Mouse (Mus musculus) right cerebral cortex, adult 2 months (tissue): Measurements from ENCODE around the gene Rpl22.

Source experiments
- DNase-seq, 2 experiments: peaks; one replicate each; pipeline ENCODE4 v3.0.0; 2021 to 2022; ENCODE audit warnings: low spot score in 2 of 2

The Rpl22 gene

DNA sequence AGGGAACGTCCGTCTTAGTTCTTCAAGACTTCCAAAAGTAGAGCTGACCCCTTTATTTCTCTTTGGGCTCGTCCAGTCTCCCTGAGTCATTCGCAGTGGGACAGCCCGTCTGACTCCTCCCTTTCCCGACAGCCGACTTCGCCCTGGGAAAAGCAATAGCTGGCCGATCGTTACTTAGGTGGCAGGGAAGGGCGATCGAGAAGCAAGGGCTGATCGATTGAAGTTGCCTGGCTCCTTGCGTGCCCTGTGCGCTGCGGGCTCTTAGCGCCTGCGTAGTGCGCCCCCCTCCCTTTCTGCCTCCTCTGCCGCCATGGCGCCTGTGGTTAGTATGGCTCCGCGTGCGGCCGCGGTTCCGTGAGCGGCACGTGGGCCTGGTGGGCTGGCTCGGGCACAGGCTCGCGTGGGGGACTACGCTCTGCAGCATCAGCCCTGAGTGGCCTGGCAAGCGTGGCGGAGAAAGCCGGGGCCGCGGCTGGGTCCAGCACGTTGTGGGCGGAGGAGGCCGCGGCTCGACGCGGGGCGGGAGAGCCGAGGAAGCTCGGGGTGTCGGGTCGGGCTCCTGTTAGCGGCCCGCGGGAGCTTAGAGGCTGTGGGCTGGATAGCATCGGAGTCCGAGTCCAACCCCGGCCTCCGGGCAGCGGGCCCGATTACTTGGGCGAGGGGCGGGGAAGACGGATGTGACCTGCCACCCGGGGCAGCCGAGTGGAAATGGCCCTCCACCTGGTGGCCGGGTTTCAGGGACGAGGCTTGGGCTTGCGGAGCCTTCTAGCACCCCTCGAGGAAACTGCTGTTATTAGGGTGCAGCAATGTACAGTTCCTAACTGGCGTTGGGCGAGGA is at the start of gene Rpl22:
TSS of gene Rpl22 (plus strand) at position 169 of the 838 bp plus-strand sequence.
- DNase-seq: peak; percentile 96

DNA sequence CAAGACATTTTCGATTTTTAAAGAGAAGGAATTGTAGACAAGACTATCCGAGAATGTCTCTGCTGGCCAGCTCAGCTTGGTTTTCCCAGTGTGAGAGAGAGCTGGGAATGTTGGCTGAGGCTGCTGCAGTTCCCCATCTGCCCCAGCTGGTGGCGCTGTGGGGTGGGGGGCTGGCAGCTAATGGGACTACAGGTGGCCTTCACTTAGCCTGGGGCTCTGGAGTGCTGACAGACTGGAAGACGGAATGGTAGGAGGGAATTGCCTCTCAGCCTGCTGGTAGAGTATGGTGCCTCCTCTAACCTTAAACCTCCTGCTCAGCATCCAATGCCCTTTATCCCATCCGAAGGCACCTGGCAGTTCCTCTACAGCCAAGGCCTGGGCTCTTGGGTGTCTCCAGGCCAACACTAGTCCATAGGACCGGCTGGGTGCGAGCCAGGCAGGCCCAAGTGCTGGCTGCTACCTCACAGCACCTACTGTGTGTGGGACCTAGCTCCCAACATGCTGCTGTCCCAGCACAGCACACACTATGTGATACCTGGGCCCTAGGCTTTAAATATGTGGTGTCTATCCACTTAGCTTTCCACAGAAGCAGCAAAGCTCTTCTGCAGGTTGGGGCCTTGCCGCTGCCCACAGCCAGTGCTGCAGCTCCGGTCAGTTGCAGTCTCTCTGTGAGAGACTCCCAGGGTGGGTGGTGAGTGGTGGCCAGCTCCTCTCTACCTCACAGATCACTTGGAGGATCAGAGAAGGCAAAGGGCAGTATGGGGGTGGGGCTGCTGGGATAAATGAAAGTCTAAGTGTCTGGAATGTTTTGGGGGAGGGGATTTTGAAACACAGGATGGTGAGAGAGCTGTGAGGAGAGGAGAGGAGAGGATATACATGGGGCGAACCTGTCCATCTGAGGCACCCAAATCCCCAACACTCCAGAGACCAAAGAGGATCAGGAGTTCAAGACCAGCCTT is 48.9 kb upstream of the Rpl22 start:
- no peak for DNase-seq

- no peak for DNase-seq
These were observed 47.6 kb upstream of the Rpl22 start for GRCm38 (mm10) chr4:152277916-152278315.

DNA sequence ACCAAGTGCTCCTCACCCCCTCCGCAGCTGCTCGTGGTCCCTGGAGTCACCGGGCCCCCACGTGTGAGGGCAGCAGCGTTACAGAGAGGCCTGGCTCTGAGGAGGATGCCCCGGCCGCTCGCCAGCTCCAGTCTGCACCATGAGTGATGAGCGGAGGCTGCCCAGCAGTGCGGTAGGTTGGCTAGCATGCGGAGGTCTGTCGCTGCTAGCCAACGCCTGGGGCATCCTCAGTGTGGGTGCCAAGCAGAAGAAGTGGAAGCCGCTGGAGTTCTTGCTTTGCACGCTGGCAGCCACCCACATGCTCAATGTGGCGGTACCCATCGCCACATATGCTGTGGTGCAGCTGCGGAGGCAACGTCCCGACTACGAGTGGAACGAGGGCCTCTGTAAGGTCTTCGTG is 46.6 kb upstream of the Rpl22 start:
- peak; percentile 57 to 61 for DNase-seq

DNA sequence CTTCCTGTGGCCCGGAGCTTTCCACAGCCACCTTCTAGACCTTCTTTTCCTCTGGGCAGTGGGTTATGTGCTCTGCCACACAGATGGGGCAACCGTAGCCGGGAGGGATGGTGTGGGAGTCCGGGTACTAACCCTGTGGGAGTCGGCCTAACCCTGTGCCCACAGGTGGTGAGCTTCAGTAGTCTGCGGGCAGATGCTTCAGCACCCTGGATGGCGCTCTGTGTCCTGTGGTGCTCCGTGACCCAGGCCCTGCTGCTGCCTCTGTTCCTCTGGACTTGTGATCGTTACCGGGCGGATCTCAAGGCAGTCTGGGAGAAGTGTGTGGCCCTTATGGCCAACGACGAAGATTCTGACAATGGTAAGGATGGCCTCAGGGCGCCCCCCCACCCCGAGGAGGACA is 43.9 kb upstream of the Rpl22 start:
- DNase-seq: no peak

DNA sequence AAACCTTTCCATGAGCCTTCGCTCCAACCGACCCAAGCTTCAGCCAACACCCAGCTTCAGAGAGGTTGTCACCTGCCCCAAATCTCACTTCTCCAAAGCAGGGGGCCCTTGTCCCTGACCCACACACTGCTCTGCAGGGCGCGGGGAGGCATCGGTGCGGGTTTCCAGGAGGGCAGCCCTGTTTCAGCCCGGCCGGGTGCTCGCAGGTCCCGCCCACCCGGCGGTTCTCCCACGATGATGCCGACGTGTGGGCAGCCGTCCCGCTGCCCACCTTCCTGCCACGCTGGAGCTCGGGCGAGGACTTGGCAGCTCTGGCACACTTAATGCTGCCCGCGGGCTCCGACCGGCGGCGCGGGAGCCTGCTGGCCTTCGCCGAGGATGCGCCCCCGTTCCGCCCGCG is 42.8 kb upstream of the Rpl22 start:
- no peak for DNase-seq

DNA sequence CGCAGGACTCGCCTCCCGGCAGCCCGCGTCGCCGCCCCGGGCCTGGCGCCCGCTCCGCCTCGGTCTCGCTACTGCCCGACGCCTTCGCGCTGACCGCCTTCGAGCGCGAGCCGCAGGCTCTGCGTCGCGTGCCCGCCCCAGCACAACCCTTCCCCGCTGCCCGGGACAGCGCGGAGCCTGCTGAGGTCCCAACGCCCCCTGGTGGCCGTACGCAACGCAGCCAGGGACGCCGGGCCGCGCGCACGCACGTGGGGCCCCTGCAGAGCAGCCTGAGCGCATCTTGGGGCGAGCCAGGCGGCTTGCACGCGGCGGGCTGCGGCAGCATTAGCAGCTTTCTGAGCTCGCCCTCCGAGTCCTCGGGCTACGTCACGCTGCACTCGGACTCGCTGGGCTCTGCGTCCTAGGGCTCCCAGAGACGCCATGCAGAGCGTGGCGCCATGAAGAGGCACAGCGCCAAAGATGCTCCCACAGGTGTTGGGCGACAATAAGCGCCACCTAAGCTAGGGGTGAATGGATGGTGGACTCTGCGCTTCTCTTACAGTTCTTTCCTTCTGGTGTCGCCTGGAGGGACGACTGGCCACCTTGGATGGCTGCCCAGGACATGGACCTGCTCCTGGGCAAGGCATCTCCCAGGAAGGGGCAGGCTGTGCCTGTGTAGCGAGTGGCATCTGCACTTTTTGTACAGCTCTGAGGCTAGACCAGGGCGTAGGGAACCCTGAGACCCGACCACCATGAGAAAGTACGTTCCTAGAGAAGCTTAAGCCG is 42.2 kb upstream of the Rpl22 start:
- peak; percentile 80 to 84 for DNase-seq

DNA sequence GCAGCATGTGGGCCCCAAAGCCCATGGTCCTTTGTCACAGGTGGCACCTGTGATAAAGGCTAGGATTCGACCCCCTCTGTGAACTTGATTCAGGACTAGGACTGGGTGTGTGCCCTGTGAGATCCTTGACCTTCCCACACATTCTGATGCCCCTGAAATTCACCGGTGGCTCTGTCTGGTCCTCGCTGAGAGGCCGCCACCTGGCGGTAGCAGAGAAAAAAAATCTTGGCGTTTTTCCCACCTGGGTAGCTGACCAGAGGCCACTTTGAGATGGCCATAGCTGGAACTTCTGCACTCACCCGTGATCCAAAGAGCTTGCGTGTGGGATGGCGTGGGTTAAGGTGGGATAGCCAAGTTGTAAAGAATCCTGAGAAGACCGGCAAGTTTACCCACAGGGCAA is 40.0 kb upstream of the Rpl22 start:
- DNase-seq: peak; percentile 53 to 60

GRCm38 (mm10) chr4:152286183-152286582 is 39.4 kb upstream of the Rpl22 start:
- peak; percentile 44 to 51 for DNase-seq

- DNase-seq: peak in 1 of 2 experiments; percentile 15
These were observed 38.7 kb upstream of the Rpl22 start for GRCm38 (mm10) chr4:152286887-152287286.

GRCm38 (mm10) chr4:152287317-152288120 is 38.0 kb upstream of the Rpl22 start:
- no peak for DNase-seq

GRCm38 (mm10) chr4:152288398-152288945 is 37.1 kb upstream of the Rpl22 start:
- DNase-seq: no peak

- DNase-seq: no peak
These were observed 35.2 kb upstream of the Rpl22 start for GRCm38 (mm10) chr4:152290385-152290784.

DNA sequence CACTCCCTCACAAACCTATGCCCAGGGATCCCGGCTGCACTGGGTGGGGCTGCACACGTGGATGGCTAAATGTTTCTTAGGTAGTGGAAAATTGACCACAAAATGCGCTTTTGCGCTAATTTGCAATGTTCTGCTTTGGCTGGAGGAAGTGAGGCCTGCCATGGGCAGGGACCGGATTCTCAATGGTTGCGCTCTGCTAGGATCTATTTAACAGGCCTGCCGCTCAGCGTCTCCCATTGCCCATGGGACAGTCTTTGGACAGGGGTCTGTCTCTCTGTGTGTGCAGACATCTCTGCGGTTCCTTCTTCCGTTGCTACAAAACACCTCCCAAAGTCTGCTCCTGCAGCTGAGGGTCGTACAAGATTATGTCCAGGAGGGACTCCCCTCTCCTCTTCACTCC is 34.6 kb upstream of the Rpl22 start:
- no peak for DNase-seq

GRCm38 (mm10) chr4:152291562-152291961 is 34.0 kb upstream of the Rpl22 start, which contains the start of gene Hes3:
Gene Hes3, minus strand, starts transcription at chr4:152291662.
- DNase-seq: no peak

DNA sequence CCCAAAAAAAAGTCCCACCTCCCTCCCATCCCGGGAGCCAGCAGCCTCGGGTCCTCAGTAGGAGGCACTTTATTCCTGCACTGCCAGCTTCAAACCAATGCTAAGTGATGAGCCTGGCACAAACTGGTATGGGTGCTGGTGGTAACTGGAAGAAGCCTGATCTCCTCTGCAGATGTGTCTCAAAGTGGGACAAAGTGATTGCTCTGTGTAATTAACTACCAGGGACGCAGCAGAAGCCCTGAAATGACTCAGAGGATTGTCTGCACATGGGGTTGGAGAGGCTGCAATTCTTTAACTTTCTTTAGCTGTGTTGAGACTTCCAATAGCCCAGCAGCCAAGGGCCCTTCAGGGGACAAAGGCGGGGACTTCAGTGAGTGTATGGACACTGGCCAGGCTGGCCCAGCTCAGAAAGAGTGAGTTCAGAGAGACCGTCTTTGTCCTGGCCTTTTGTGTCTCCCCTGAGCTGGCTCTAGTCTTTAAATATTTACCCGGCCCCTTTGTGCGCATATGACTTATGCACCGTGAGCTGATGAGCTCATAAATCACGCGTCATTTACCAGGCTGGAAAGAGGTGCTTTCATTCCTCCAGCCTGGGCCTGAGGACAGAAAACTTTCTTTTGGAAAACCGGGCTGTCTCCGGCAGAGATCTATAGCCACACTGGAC is 33.3 kb upstream of the Rpl22 start:
- DNase-seq: no peak

- DNase-seq: no peak
These were observed 31.2 kb upstream of the Rpl22 start for GRCm38 (mm10) chr4:152294188-152294929.

DNA sequence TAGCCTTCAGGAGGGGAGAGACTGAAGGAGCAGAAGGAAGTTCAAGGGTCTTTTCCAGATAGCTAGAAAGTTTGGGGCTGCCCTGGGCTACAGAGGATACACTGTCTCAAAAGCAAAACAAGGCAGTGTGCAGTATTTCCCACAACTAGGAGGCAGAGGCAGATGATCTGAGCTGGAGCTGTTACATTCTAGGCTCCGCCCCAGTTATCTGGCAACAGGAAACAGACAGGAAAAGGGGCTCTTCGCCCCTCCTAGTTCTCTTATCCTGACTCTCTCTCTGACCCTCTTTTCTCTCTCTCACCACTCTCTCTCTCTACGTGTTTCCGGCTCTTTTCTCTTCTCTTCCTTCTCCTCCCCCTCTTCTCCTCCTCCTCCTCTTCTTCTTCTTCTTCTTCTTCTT is 29.6 kb upstream of the Rpl22 start:
- DNase-seq: no peak

DNA sequence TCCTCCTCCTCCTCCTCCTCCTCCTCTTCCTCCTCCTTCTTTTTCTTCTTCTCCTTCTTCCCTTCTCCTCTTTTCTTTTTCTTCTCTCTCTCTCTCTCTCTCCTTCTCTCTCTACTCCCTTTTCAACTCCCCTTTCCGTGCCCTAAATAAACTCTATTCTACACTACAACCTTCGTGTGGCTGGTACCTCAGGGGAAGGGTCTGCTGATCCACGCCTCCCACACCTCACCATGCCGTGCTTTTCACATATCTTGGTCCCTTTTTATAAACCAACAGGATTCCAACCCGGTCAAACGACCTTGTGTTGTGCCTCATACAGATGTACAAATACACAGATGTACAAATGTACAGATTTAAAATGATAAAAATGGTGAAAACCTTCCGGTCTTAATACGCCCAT is 29.2 kb upstream of the Rpl22 start:
- no peak for DNase-seq
